Mouse (Mus musculus): ENCODE data around the gene 4930562C15Rik. TPM values are rescaled to one million over a fixed set of nuclear protein-coding genes. Genes with fewer than 3 reads are reported as not detected.

The 4930562C15Rik gene
- polyA plus RNA-seq, 1 experiment from 2014 or later = 0.44 TPM

GRCm38 (mm10) chr16:4896249-4897027, 61.2 kb downstream of the 4930562C15Rik start:
- peak; percentile 59; the same call in 1 of the 2 replicates for ATAC-seq (ENCODE audit: insufficient read depth, low FRiP score, low read depth)
- no peak overlapping the region for H3K4me2 ChIP-seq
- H3K27me3 ChIP-seq (replicated peaks) = no peaks in the 10 kb centered on the region
- 0 out of 2 replicates have a peak, but pooled peaks cover 6% of the 10 kb centered on the region for H3K4me1 ChIP-seq
- no peaks in the 10 kb centered on the region for H3K9me3 ChIP-seq
- no peak overlapping the region for H3K9ac ChIP-seq
- no peaks in the 10 kb centered on the region for H3K36me3 ChIP-seq
- no peak overlapping the region for H3K4me3 ChIP-seq (replicated peaks)
- H3K27ac ChIP-seq = no peak overlapping the region
- 69% methylated on average over 5 of the region's 5 CpGs for WGBS

GRCm38 (mm10) chr16:4897146-4897730, 62.0 kb downstream of the 4930562C15Rik start:
- no peak overlapping the region for H3K9ac ChIP-seq
- 59% methylated on average over 7 of the region's 7 CpGs for WGBS
- no peak for ATAC-seq (ENCODE audit: insufficient read depth, low FRiP score, low read depth)

GRCm38 (mm10) chr16:4898881-4899280, 63.7 kb downstream of the 4930562C15Rik start:
- no peak for ATAC-seq (ENCODE audit: insufficient read depth, low FRiP score, low read depth)
- Histone ChIP-seq H3K27me3 (replicated peaks) (no peaks in the 10 kb centered on the region), H3K9ac (no peak overlapping the region), H3K4me3 (replicated peaks) (no peak overlapping the region), H3K4me2 (no peak overlapping the region), H3K9me3 (no peaks in the 10 kb centered on the region), H3K4me1 (0 out of 2 replicates have a peak, but pooled peaks cover 11% of the 10 kb centered on the region), H3K27ac (no peak overlapping the region), H3K36me3 (no peaks in the 10 kb centered on the region)
- 85% methylated on average over 6 of the region's 6 CpGs for WGBS

More at GRCm38 (mm10) chr16:4897146-4897730, 62.0 kb downstream of the 4930562C15Rik start:
- no peaks in the 10 kb centered on the region for H3K9me3 ChIP-seq
- H3K4me3 ChIP-seq (replicated peaks) = no peak overlapping the region
- 0 out of 2 replicates have a peak, but pooled peaks cover 6% of the 10 kb centered on the region for H3K4me1 ChIP-seq
- H3K4me2 ChIP-seq = no peak overlapping the region
- H3K27ac ChIP-seq = no peak overlapping the region
- H3K36me3 ChIP-seq = no peaks in the 10 kb centered on the region
- H3K27me3 ChIP-seq (replicated peaks) = no peaks in the 10 kb centered on the region

- WGBS = 52% methylated on average over 2 of the region's 2 CpGs
- H3K4me1 ChIP-seq = 0 out of 2 replicates have a peak, but pooled peaks cover 11% of the 10 kb centered on the region
- H3K4me2 ChIP-seq = no peak overlapping the region
- no peaks in the 10 kb centered on the region for H3K36me3 ChIP-seq
- no peak for ATAC-seq (ENCODE audit: insufficient read depth, low FRiP score, low read depth)
- peak overlapping the region; percentile 31; the same call in 1 of the 2 replicates for H3K27ac ChIP-seq
- H3K27me3 ChIP-seq (replicated peaks) = no peaks in the 10 kb centered on the region
- no peaks in the 10 kb centered on the region for H3K9me3 ChIP-seq
- H3K9ac ChIP-seq = no peak overlapping the region
- no peak overlapping the region for H3K4me3 ChIP-seq (replicated peaks)
These were observed 64.5 kb downstream of the 4930562C15Rik start for GRCm38 (mm10) chr16:4899711-4900110.

- H3K27ac ChIP-seq = no peak overlapping the region
- no peaks in the 10 kb centered on the region for H3K9me3 ChIP-seq
- H3K27me3 ChIP-seq (replicated peaks) = no peaks in the 10 kb centered on the region
- no peak for ATAC-seq (ENCODE audit: insufficient read depth, low FRiP score, low read depth)
- H3K36me3 ChIP-seq = no peaks in the 10 kb centered on the region
- 0 out of 2 replicates have a peak, but pooled peaks cover 11% of the 10 kb centered on the region for H3K4me1 ChIP-seq
- no peak overlapping the region for H3K4me3 ChIP-seq (replicated peaks)
- H3K4me2 ChIP-seq = no peak overlapping the region
- 69% methylated on average over 7 of the region's 7 CpGs for WGBS
- H3K9ac ChIP-seq = no peak overlapping the region
These were observed 66.0 kb downstream of the 4930562C15Rik start for GRCm38 (mm10) chr16:4901167-4901566.

- Histone ChIP-seq H3K27me3 (replicated peaks) (no peaks in the 10 kb centered on the region), H3K4me2 (no peak overlapping the region), H3K9ac (no peak overlapping the region), H3K36me3 (no peaks in the 10 kb centered on the region), H3K9me3 (no peaks in the 10 kb centered on the region), H3K4me1 (0 out of 2 replicates have a peak, but pooled peaks cover 11% of the 10 kb centered on the region), H3K4me3 (replicated peaks) (no peak overlapping the region), H3K27ac (no peak overlapping the region)
- no peak for ATAC-seq (ENCODE audit: insufficient read depth, low FRiP score, low read depth)
- WGBS = 69% methylated on average over 2 of the region's 2 CpGs
These were observed 67.2 kb downstream of the 4930562C15Rik start for GRCm38 (mm10) chr16:4902390-4902789.

- ATAC-seq (ENCODE audit: insufficient read depth, low FRiP score, low read depth) = no peak
- 0 out of 2 replicates have a peak, but pooled peaks cover 11% of the 10 kb centered on the region for H3K4me1 ChIP-seq
- no peak overlapping the region for H3K4me3 ChIP-seq (replicated peaks)
- no peak overlapping the region for H3K9ac ChIP-seq
- no peak overlapping the region for H3K27ac ChIP-seq
- H3K27me3 ChIP-seq (replicated peaks) = no peaks in the 10 kb centered on the region
- H3K36me3 ChIP-seq = no peaks in the 10 kb centered on the region
- WGBS = 66% methylated on average over 6 of the region's 6 CpGs
- no peak overlapping the region for H3K4me2 ChIP-seq
- H3K9me3 ChIP-seq = no peaks in the 10 kb centered on the region
These were observed 68.4 kb downstream of the 4930562C15Rik start for GRCm38 (mm10) chr16:4903491-4904102.

GRCm38 (mm10) chr16:4904878-4905277, 69.7 kb downstream of the 4930562C15Rik start:
- Histone ChIP-seq H3K4me2 (no peak overlapping the region), H3K9me3 (no peaks in the 10 kb centered on the region), H3K4me3 (replicated peaks) (no peak overlapping the region), H3K36me3 (peaks cover 9% of the 10 kb centered on the region; the same call in 1 of the 2 replicates), H3K4me1 (0 out of 2 replicates have a peak, but pooled peaks cover 11% of the 10 kb centered on the region), H3K9ac (no peak overlapping the region), H3K27ac (no peak overlapping the region), H3K27me3 (replicated peaks) (no peaks in the 10 kb centered on the region)
- no peak for ATAC-seq (ENCODE audit: insufficient read depth, low FRiP score, low read depth)
- 85% methylated on average over 3 of the region's 3 CpGs for WGBS

- no peak for ATAC-seq (ENCODE audit: insufficient read depth, low FRiP score, low read depth)
- Histone ChIP-seq H3K36me3 (peaks cover 13% of the 10 kb centered on the region), H3K9ac (no peak overlapping the region), H3K4me3 (replicated peaks) (no peak overlapping the region), H3K27ac (no peak overlapping the region), H3K4me2 (no peak overlapping the region), H3K27me3 (replicated peaks) (no peaks in the 10 kb centered on the region), H3K4me1 (0 out of 2 replicates have a peak, but pooled peaks cover 9% of the 10 kb centered on the region), H3K9me3 (no peaks in the 10 kb centered on the region)
- WGBS = 45% methylated on average over 1 of the region's 1 CpGs
These were observed 70.4 kb downstream of the 4930562C15Rik start for GRCm38 (mm10) chr16:4905591-4905990.

- Histone ChIP-seq H3K9ac (no peak overlapping the region), H3K9me3 (no peaks in the 10 kb centered on the region), H3K4me2 (no peak overlapping the region), H3K36me3 (peaks cover 22% of the 10 kb centered on the region), H3K4me1 (0 out of 2 replicates have a peak, but pooled peaks cover 5% of the 10 kb centered on the region), H3K27ac (no peak overlapping the region), H3K4me3 (replicated peaks) (no peak overlapping the region), H3K27me3 (replicated peaks) (no peaks in the 10 kb centered on the region)
- ATAC-seq (ENCODE audit: insufficient read depth, low FRiP score, low read depth) = no peak
These were observed 71.3 kb downstream of the 4930562C15Rik start for GRCm38 (mm10) chr16:4906559-4906958.

GRCm38 (mm10) chr16:4907386-4907785, 72.2 kb downstream of the 4930562C15Rik start:
- no peaks in the 10 kb centered on the region for H3K9me3 ChIP-seq
- no peak overlapping the region for H3K9ac ChIP-seq
- WGBS = 67% methylated on average over 2 of the region's 2 CpGs
- 0 out of 2 replicates have a peak, but pooled peaks cover 5% of the 10 kb centered on the region for H3K4me1 ChIP-seq
- H3K27ac ChIP-seq = no peak overlapping the region
- H3K36me3 ChIP-seq = peaks cover 26% of the 10 kb centered on the region
- no peak overlapping the region for H3K4me3 ChIP-seq (replicated peaks)
- ATAC-seq (ENCODE audit: insufficient read depth, low FRiP score, low read depth) = 0 out of 2 replicates have a peak, but pooled peaks have one; percentile 20
- H3K27me3 ChIP-seq (replicated peaks) = no peaks in the 10 kb centered on the region
- no peak overlapping the region for H3K4me2 ChIP-seq

All from stomach, embryonic 15.5 days (tissue).